Mouse (Mus musculus): ENCODE measurements around the gene Nudt4.
A peak's percentile ranks its signal among the peaks of the same experiment; 100 is the strongest.

Nudt4 gene

GRCm38 (mm10) chr10:95535399-95536221 is 28.3 kb downstream of the Nudt4 start:
- DNase-seq: no peak

GRCm38 (mm10) chr10:95533382-95533781 is 30.6 kb downstream of the Nudt4 start:
- peak; percentile 40 for DNase-seq

- DNase-seq: no peak
Observed at GRCm38 (mm10) chr10:95532916-95533315, 31.0 kb downstream of the Nudt4 start.

GRCm38 (mm10) chr10:95530551-95531121 is 33.3 kb downstream of the Nudt4 start:
- DNase-seq: no peak

- DNase-seq: no peak
Observed at GRCm38 (mm10) chr10:95526495-95527122, 37.3 kb downstream of the Nudt4 start.

GRCm38 (mm10) chr10:95525871-95526270 is 38.1 kb downstream of the Nudt4 start:
- DNase-seq: no peak

- DNase-seq: no peak
Observed at GRCm38 (mm10) chr10:95525037-95525675, 38.8 kb downstream of the Nudt4 start.

- no peak for DNase-seq
Observed at GRCm38 (mm10) chr10:95517656-95518055, 46.3 kb downstream of the Nudt4 start.

GRCm38 (mm10) chr10:95515293-95515931 is 48.5 kb downstream of the Nudt4 start:
- DNase-seq: peak; percentile 69

GRCm38 (mm10) chr10:95514656-95515292 is 49.2 kb downstream of the Nudt4 start, which contains the start of gene Ube2n:
Gene Ube2n (plus strand): TSS chr10:95515145.
- peak; percentile 98 for DNase-seq

GRCm38 (mm10) chr10:95513768-95514556 is 50.0 kb downstream of the Nudt4 start:
- DNase-seq: peak; percentile 13

GRCm38 (mm10) chr10:95512635-95513034 is 51.3 kb downstream of the Nudt4 start:
- DNase-seq: no peak

GRCm38 (mm10) chr10:95509263-95509662 is 54.7 kb downstream of the Nudt4 start:
- no peak for DNase-seq

GRCm38 (mm10) chr10:95508793-95509192 is 55.2 kb downstream of the Nudt4 start:
- no peak for DNase-seq

- DNase-seq: no peak
Observed at GRCm38 (mm10) chr10:95508126-95508525, 55.8 kb downstream of the Nudt4 start.

- no peak for DNase-seq
Observed at GRCm38 (mm10) chr10:95504341-95504740, 59.6 kb downstream of the Nudt4 start.

GRCm38 (mm10) chr10:95503443-95504235 is 60.3 kb downstream of the Nudt4 start:
- DNase-seq: no peak

GRCm38 (mm10) chr10:95501463-95502081 is 62.4 kb downstream of the Nudt4 start, which contains the start of gene Mrpl42:
Gene Mrpl42 (minus strand): TSS chr10:95501940.
- DNase-seq: peak; percentile 94

GRCm38 (mm10) chr10:95501033-95501432 is 62.9 kb downstream of the Nudt4 start:
- DNase-seq: no peak
